Comparison of ENCODE assay signal across 11 mouse cellular contexts in genomic region chr11:21235821-21236220, GRCm38 (mm10).
"Had no signal": no experiment of that assay in that cellular context is flagged by ENCODE, and none has a peak within 500 bp of the region (broad histone marks: within the 10 kb centered on the region; RNA-seq: fewer than 3 reads in every experiment).

No protein-coding gene starts in this region.

- H3K9ac ChIP-seq: limb, embryonic 15.5 days; liver, embryonic 14.5 days; midbrain, embryonic 13.5 days; neural tube, embryonic 15.5 days had no signal

- H3K36me3 ChIP-seq: limb, embryonic 15.5 days; midbrain, embryonic 13.5 days; neural tube, embryonic 15.5 days had no signal

- ATAC-seq: intestine, embryonic 16.5 days; midbrain, embryonic 13.5 days had no signal

- H3K4me2 ChIP-seq: limb, embryonic 15.5 days; midbrain, embryonic 13.5 days; neural tube, embryonic 15.5 days had no signal

- H3K27ac ChIP-seq: layer of hippocampus, adult 2 months; limb, embryonic 15.5 days; liver, embryonic 14.5 days; midbrain, embryonic 13.5 days; neural tube, embryonic 15.5 days had no signal

- H3K4me3 ChIP-seq: layer of hippocampus, adult 2 months; limb, embryonic 15.5 days; midbrain, embryonic 13.5 days; myocyte; neural tube, embryonic 15.5 days had no signal

- DNase-seq: left cerebral cortex, postnatal 4 days; right cerebral cortex, adult 18-20 months; thymus, adult 18-20 months; thymus, postnatal 14 days had no signal

- H3K27me3 ChIP-seq: limb, embryonic 15.5 days; midbrain, embryonic 13.5 days; neural tube, embryonic 15.5 days had no signal

- H3K9me3 ChIP-seq: limb, embryonic 15.5 days; midbrain, embryonic 13.5 days; neural tube, embryonic 15.5 days had no signal
